Mouse (Mus musculus) granulocyte monocyte progenitor cell, adult 5-6 weeks (primary cell): ENCODE measurements around the gene Psmd4. TPM values are rescaled to one million over a fixed set of nuclear protein-coding genes. Genes with fewer than 3 reads are reported as not detected.
"Not testable (repeated sequence)": the region's sequence is repeated elsewhere in the genome, so short reads cannot be mapped to it uniquely, and the experiment has no call there.

Experiments
- ATAC-seq: replicated peaks from 2 replicates; pipeline ENCODE4 v1.8.0; 2016; ENCODE audit warnings: mild to moderate bottlenecking, moderate TSS enrichment, inconsistent platforms; ENCODE audit not compliant: poor library complexity, severe bottlenecking
- total RNA-seq, 2 experiments: library from RNA; stranded (forward) in 1 of 2; stranded (reverse) in 1 of 2; fragments of 200-712, 200-1000 nt in 1 of 2; fragments of >200 nt in 1 of 2; fragmentation: Nextera tagmentation in 1 of 2; gene quantifications; 2 replicates each; pipeline ENCODE4 v1.2.3; 2014 to 2017

The Psmd4 gene
- total RNA-seq, 2 experiments from 2014 or later: 112 to 226 TPM

DNA sequence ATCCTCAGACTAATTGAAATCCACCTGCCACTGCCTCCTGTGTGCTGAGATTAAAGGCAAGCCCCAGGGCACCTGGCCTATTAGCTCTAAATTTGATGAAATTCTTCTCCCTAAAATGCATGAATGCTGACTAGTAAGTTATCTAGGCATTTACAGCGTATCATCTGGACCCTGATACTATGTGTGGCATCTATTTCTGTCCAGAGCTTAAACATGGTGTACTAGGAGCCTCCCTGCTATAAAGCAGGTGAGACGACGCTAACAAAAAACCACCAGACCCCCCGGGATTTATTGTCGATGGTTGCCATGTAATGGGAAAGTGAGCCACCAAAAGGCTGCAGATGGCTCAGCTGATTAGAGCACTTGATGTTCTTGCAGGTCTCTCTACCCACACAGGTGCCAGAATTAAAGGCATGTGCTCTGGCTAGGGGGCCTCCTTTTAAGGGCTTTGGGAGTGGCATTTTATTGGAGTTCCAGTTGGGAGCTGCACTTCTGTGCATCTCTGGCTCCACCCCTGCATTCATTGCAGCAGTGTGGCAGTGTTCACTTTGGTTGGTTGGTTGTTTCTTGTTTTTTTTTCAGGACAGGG, 15.3 kb downstream of the Psmd4 start:
- ATAC-seq: no peak

DNA sequence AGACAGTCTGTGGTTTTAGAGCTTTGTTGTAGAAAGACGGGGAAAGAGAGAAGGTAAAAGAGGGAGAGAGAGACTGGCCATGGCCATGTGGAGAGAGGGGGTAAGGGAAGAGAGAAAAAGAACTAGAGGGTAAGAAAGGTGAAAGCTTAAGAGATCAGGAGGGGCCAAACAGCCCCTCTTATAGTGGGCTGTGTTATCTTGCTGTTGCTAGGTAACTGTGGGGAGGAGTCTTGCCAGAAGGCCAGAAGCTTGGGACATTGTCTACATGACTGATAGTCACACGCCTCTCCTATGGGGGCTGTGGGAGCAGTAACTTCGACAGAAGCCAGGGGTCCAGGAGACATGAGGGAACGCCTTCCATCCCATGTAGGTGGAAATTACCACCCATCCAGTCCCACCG, 17.2 kb downstream of the Psmd4 start:
- ATAC-seq: no peak

DNA sequence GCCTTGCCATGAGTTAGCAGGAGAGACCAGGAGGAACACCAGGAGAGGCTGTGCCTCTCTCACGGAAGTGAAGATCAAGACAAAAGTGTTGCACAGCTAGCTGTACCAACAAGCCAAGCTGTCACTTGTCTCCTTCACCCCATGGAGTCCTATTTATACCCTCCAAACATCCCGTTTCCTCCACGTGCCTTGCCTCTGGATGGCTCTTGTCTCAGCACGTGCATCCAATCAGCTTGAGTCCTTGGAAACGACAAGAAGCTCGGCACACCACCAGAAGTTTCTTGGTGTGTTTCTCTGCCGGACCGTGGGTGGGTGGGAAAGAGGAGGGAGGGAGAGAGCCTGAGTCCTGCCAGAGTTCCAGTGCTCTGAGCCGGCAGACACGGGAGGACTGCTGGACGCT, 17.9 kb downstream of the Psmd4 start:
- ATAC-seq: no peak

DNA sequence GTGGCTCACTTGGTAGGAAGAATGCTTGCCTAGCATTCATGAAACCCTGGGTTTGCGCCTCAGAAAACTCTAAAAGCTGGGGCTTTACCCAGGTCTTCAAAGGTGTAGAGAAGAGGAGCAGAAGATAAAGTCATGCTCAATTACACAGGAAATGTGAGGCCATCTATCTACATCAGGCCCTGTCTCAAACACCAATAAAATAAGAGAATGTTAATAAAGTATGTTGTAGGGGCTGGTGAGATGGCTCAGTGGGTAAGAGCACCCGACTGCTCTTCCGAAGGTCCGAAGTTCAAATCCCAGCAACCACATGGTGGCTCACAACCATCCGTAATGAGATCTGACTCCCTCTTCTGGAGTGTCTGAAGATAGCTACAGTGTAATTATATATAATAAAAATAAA, 21.5 kb downstream of the Psmd4 start:
- not testable (repeated sequence) for ATAC-seq

DNA sequence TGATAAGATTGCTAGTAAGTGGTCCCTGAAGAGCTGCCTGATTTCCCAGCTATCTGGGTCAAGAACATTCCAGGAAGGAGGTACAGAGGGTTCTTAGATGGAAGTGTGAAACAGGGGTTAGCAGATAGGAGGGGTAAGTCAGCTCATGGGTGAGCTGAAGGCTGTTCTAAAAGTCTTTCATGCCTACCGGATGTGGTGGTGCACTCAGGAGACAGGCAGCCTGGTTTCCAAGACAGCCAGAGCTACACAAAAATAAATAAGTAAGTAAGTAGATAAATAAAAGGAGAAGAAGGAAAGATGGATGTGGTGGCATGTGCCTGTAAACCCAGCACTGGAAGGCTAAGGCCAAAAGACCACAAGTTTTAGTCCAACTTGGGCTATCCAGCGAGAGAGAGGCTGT, 23.7 kb downstream of the Psmd4 start:
- no peak for ATAC-seq

DNA sequence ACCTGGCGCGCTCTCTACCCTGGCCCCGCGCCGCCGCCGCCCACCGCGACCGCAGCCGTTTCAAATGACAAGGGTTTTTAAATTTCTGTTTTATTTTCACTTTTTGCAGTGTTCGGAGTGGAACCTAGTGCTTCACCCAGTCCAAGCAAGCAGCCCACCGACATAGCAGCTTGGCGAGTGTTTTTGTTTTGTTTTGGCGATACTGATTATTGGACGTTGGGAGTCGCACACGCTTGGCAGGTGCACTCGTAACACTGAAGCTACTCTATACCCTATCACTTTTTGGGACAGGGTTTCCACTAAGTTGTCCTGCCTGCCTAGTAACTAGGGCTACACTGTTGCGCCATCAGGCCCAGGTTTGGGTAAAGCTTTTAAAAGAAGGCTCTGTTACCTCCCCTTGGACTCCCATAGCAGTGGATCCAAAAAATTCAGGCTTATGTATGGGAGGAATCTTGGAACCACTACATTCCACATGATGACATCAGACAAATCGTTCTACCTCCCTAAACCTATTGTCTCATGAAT, 25.8 kb downstream of the Psmd4 start:
- no peak for ATAC-seq

DNA sequence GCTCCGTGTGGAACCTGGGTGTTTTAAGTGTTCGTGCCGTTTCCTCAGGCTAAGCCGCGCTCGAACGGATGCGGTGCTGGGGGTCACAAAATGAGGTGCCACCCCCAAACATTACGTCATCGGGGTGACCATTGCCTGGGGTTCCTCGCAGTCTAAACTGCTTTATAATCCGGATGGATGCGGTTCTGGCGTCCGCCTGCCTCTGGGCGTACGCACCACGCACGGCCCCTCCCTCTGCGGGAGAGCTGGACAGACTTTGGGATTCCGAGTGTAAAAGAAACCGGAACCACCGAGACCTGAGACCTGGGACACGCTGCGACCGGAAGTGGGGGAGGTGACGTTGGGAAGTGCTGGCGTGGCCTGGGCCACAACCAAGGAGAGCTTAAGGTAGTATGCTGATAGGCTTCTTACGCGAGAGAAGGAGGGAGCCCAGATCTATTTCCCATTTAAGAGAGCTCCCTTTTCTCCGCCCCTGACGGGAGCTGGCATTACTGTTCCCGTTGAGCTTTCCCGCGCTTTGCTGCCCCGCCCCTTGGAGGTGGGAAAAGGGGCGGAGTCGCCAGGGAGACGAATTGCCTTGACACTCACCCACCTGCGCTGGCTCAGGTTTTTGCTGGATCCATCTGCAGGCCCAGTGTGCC, 26.4 kb downstream of the Psmd4 start:
- ATAC-seq: peak; percentile 57

DNA sequence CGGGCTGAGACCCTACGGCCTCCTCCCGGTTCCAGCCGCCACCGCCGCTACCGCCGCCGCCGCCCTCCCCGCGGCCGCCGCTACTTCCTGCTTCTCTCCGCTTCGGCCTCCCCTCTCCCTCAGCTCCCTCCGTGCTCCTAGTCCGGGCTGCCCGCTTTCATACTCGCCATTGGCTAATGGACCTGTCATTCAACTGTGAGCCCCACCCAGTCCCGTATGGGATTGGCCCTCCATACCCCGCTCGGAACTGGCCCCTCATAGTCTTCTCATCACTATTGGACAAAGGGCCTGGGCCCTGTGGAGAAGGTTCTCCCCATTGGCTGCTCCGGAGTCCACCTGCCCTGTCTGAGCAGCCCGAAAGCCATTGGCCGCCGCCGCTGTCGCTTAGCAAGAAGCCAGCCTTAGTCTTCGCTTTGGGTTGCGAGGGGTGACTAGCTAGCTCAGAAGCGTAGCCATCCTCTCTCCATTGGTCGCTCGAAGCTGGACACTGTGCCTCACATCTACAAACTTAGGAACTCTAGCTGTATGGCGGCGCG, 27.0 kb downstream of the Psmd4 start, which contains the start of gene Zfp687:
Zfp687 (minus strand) TSS at position 112 of the 536 bp plus-strand sequence.
- peak; percentile 73 for ATAC-seq

DNA sequence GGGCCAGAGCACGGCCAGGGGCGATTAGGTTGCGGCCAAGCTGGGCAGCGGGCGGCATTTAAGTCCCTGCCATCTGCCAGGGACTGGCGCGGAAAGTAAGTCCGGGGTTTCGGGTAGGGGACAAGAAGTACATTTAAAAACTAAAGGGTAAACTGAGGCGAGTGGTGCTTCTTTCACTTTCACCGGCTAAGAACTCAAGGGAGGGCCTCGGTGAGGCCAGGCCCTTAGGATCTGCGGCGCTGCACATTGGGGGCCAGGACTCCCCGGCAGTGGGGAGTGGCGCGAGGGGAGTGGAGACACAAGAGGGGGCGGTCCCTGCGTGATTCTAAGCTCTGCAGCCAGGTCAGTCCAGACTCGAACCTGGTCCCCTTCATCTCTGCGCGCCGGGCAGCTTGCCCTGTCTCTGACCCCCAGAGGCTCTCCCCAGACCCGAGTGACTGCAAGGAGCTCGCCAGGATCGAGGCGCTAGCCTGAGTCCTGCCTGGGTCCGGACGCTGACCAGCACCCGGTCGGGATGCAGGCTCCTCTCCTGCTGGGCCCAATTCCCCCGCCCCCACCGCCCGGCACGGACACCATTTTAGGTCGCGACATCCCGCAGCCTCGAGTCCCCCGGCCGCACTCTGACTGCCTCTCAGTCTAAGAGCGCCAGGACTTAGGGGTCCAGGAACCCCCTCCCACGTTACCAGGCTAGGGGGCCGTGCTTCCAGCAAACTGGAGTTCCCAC, 27.8 kb downstream of the Psmd4 start:
- peak; percentile 22 for ATAC-seq

DNA sequence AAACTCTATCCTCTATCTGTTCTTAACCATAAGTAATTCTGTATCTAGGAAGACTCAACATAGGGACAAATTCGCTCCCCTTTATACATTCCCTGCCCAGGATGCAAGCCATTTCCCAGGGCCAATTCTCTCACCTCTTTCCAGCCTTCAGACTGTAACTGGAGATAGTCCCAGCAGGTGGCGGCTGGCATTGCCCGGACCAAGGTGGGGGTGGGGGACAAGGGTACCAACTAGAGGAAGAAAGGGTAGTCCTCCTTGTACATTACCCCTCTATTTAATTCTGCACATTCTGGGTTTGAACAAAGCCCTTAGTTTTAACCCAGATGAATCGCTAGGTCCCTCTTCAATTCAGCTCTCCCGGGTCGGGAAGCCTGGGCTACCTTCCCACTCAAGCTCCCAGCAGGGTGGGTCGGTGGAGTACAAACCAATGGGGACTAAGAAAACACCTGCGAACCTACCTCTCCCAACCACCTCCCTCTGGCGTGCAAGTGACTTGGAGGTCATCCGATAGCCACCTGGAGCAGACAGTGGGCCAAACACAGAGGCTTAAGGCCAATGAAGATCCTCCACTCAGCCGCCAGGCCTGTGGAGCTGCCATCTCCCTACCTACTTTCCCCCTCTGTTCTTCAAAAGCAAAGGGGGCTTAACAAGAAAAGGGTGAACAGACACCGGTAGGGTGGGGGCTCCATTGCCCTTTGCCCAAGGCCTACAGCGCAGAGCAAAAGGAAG, 28.6 kb downstream of the Psmd4 start:
- no peak for ATAC-seq

DNA sequence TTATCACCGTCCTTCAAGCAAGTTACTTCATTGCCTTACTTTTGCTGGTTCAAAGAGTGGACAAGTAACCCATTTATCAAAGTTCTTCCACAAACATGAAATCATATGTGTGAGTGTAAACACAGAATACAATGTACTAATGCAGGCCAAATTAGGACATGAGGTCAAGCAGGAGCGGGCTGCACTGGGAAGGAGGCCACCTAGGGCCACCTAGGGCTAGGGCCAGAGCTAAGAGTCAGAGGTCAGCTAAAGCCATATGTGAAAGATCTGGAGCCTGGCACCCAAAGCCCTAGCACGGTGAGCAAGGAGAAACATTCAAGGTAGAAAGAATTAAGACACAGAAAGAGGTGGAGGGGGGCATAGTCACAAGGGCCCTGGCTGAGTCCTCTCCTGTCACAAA, 29.4 kb downstream of the Psmd4 start:
- no peak for ATAC-seq

DNA sequence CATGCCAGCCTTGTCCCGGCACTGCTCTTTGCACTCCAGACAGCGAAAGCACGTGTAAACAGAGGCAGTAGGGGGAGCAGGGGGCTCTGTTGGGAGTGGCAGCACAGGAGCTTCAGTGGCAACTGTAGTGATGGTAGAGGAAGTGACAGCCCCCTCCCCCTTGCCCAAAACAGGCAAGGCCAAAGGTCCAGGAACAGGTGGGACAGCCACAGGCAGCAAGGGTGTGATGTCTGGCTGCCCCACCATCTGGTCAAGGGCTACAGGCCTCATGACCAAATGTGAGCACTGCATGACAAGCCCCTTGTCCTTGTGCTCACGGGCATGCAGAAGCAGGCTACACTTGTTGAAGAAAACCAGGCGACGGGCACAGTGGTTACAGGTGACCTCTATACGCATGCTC, 32.0 kb downstream of the Psmd4 start:
- no peak for ATAC-seq

DNA sequence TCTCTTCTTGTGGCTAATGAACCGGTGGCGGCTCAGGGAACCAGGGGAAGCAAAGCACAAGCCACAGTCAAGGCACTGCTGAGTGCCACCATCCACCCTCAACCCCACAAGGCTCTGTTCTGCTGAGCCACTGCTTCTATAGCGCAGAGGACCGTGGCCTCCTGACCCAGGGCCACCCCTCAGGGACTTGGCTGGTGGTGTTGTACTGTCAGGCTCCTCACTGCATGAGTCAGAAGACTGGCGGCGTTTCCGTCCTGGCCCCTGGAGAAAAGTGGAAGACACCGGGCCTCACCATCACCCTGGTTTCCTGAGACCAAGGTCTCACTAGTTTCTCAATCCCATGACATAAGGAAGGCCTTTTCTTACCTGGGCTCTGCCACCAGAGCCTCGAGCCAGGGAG, 34.7 kb downstream of the Psmd4 start:
- no peak for ATAC-seq

DNA sequence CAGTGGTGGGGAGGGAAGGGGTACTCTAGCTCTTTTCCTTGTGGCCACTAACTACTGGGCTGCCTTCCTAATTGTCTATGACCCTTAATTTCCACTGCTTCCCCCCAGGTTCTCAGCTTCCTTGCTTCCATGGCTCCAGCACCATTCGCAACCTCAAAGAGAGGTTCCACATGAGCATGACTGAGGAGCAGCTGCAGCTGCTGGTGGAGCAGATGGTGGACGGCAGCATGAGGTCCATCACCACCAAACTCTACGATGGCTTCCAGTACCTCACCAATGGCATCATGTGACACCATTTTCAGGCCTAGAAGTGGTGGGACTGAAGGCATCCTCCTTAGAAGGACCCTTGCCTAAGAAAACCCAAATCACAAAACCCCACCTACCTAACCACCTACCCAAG, 36.8 kb downstream of the Psmd4 start:
- no peak for ATAC-seq

DNA sequence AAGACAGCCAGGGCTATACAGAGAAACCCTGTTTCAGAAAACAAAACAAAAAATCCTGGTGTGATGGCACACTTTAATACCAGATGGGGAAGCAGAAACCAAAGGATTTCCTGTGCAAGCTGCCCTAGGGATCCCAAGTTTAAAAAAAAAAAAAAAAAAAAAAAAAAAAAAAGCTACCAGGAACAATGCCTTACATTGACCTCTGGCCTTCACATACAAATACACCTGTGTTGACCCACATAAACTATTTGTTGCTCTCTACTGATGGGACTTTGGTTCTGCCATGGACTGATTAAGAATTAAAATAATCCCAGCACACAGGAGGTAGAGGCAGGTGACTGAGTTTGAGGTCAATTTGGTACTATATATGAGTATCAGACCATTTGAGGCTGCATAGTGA, 39.1 kb downstream of the Psmd4 start:
- ATAC-seq: no peak; the same call in 1 of the 2 replicates

DNA sequence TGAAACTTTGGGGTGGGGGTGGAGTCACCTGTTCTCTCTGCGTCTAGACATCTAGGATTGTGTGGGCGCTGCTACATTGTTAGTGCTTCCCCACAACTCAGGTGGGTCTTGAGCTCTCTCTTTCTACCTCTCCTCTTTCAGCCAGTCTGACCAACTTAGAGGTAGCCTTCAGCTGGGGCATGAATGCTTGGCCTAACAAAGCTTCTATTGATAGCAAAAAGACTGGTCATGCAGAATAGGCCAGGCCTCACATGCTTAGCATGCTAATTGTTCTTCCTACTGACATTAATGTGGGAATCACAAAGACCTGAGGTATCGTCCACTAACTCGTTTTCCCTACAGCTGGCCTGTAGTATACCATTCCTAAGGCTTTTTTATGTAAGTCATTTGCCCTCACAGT, 39.8 kb downstream of the Psmd4 start:
- no peak for ATAC-seq

DNA sequence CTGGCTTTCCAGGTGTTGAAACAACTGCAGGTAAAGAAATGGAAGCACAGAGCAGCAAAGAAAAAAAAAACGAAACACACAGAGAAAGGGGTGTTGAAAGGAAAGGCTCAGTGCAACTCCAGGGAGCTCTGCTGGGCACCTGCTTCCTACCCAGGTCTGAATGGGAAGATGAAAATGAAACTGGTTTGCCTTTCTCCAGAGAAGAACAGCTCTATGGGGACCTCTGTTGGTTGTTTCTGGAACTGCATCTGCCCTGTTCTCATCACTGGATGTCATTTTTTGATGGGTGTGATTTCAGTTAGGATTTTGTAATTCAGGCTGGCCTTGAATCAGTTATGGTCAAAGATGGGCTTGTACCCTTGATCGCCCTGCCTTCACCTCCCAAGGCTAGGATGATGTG, 45.5 kb downstream of the Psmd4 start:
- peak; percentile 93 for ATAC-seq

DNA sequence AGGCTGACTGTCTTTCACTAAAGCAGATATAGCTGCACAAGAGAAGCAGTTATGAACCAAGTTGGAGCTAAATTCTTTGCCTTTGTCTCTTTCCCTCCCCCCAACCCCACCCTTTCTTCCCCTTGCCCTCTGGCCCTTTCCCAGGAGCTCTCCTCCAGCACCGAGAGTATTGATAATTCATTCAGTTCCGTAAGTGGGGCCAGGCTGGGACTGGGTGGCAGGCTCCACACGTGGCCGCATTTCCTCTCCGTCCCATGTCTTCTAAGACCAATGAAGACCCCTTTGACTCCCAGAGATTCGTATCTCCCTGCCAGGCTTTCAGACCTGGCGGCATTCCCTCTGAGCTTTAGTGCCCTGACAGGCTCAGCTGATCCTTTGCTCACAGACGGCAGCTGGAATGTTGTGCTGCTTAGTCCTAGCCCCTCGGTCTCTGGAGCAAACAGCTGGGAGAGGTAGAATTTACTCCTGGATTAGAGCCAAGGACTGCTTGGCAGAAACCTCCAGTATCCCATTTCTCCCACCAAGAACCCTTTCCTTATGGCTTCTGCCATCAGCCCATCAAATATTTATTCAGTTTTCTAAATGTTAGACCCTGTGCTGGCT, 53.2 kb downstream of the Psmd4 start:
- no peak for ATAC-seq

DNA sequence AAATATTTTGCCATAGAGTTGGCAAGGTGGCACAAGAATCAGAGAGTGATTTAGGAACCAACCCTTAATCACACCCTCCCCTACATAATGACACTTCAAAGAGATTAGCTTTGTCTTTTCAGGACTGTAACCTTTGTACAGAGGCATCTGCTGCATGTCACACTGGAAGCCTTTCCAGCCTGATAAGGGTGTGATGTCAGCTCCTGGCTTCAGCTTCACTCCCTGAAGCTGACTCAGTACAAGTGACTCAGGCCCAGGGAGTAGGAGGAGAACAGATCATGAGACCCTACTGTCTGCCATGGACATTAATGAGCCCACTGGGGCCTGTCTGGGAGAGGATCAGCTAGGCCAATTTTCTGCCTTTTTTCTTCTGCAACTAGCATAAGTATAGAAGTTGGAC, 54.8 kb downstream of the Psmd4 start:
- ATAC-seq: no peak

DNA sequence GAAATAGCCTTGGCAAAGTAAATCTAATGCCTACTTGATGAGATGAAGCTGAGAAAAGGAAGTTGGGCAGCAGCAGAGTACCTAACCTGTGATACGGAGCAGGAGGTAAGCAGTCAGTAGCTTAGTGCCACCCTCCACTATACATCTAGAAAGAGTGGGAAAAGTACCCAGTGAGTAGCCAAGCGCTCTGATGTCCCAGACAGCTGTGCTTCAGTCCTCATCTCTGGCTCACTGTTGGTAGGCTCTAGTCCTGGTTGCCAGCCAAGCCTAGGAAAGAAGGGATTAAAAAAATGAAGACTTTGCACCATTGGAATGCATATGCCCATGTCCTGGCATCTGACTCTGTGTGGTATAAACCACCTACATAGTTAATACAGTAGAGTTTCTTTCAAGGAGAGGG, 56.9 kb downstream of the Psmd4 start:
- no peak for ATAC-seq
